Mouse (Mus musculus) cortical plate, adult 2 months (tissue): ENCODE data around the gene Prdm11. TPM values are rescaled to one million over a fixed set of nuclear protein-coding genes. Genes with fewer than 3 reads are reported as not detected.
A peak's percentile ranks its signal among the peaks of the same experiment; 100 is the strongest.

ENCODE experiments used
- H3K27ac ChIP-seq: fragments of 200-500 bp; 2 replicates; pipeline ENCODE4 v1.5.1; 2012; ENCODE audit warnings: low read length, control low read depth, inconsistent platforms; ENCODE audit not compliant: insufficient read depth
- H3K4me1 ChIP-seq: fragments of 200-500 bp; 2 replicates; pipeline ENCODE4 v1.6.1; 2011; ENCODE audit warnings: low read length; ENCODE audit not compliant: control insufficient read depth, insufficient read depth
- H3K4me3 ChIP-seq: fragments of 200-500 bp; 2 replicates; pipeline ENCODE4 v1.5.1; 2011; ENCODE audit warnings: mild to moderate bottlenecking, low read length, control low read depth; ENCODE audit not compliant: insufficient read depth
- CTCF ChIP-seq: fragments of 200-500 bp; IDR thresholded peaks from 2 replicates; pipeline ENCODE4 v1.5.1; 2011; ENCODE audit warnings: mild to moderate bottlenecking, control low read depth, low read length; ENCODE audit not compliant: insufficient read depth; ENCODE audit errors: extremely low read depth
- POLR2A ChIP-seq: fragments of 200-500 bp; IDR thresholded peaks from 2 replicates; pipeline ENCODE4 v1.6.1; 2011; ENCODE audit warnings: mild to moderate bottlenecking, low read length, control low read depth; ENCODE audit not compliant: insufficient read depth; ENCODE audit errors: extremely low read depth
- polyA plus RNA-seq: library from polyadenylated mRNA; depleted of rRNA; stranded (reverse); fragments of >200 nt; gene quantifications from 2 replicates; pipeline ENCODE4 v1.2.3, GENCODE M21; 2012

Prdm11 gene
- polyA plus RNA-seq, 1 experiment, result 7.5 TPM

DNA sequence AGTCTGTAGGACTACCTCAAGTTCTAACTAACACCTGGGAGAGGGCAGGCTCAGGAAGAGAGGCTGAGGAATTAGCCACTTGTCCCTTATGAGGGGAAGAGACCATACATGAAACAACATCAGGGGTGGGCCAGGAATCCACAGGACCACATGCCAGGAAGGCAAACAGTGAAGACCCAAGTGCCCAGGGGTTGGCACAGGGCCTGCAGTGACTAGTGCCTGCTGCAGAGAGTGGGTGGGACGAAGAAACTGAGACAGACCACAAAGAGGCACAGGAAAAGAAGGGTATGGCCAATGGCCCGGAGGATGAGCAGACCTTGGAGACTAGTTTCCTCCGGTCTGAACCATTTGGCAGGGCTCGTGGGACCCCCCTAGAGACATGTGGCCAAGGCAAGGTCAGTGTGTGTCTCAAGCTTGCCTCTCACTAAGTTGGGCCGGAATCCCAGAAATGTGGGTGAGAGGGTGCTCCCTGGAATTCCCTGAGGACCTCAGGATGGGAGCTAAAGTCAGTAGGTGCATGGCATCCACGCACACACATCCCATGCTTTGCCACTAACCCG lies 1.6 kb upstream of the Prdm11 start:
- Histone ChIP-seq H3K4me1 (0 out of 2 replicates have a peak, but pooled peaks cover 1% of the 10 kb centered on the region), H3K27ac (no peak overlapping the region), H3K4me3 (no peak overlapping the region)
- TF ChIP-seq POLR2A, result no peak
- no peak for TF ChIP-seq CTCF

DNA sequence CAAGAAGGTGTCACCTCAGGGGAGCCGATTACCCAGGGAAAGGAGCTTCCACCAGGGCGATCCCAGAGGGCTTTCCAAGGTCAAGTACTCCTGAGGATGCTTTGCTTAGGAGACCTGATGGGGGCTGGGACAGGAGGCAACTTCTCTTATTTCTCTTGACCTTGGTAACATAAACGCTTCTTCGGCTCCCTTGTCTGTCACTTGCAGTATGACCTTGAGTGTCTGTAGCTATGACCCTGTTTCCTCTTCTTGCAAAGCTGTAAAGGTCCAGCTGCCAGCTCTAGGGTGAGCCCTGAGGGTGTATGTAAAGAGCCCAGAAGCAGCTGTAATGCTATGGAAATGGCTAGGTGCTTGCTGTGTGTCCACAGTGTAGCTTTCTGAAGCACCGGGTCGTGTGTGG lies 1.1 kb upstream of the Prdm11 start:
- TF ChIP-seq CTCF (no peak), POLR2A (no peak)
- H3K4me3 ChIP-seq, result no peak overlapping the region
- H3K27ac ChIP-seq, result no peak overlapping the region
- H3K4me1 ChIP-seq, result 0 out of 2 replicates have a peak, but pooled peaks cover 1% of the 10 kb centered on the region

DNA sequence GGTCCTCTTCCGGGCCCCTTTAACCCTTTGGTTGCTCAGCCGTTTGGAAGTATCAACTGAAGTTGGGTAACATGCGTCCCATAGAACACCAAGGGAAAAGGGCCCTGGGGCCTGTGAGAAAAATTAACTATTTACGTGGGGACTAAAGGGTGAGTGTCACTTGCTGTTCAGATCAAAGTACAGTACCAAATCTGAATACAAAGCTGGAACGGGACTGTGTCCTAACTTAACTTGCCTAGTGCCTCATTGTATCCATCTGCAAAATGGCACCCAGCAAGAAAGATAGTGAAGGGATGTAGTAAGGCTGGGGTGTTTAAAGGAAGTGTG lies 505 bp upstream of the Prdm11 start:
- H3K4me1 ChIP-seq, result 0 out of 2 replicates have a peak, but pooled peaks cover 1% of the 10 kb centered on the region
- TF ChIP-seq POLR2A, result no peak
- no peak for TF ChIP-seq CTCF
- no peak overlapping the region for H3K27ac ChIP-seq
- peak overlapping the region; percentile 60 for H3K4me3 ChIP-seq

DNA sequence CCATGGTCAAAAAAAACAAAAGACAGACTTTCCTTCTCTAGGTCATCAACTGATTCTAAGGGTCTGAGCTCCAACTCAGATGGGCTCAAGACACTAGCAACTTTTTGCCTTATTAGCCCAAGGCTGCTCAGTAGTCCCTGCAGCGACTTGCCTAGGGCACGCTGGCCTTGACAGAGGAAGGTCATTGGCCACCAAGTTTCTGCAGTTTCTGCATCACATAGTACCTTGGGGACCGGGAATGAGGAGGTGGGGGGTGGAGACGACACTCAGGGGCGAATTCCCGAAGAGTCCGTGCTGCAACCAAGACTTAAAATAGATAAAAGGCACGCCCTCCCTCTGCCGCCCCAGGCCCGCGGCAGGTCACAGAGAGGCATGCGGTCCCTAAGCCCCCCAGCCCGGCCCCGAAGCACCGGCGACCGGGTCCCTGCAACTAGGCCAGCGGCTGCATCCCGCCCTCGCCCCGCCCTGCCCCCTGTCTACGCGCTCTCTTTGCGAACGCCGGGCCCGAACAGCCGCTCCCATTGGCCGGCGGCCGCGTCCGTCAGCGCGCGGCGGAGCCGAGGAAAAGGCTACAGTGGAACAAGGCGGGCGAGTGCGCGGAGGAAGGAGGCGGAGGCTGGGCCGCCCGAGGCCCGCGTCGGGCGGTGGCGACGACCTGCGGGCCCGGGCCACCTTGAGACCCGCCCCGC lies 694 bp downstream of the Prdm11 start:
- TF ChIP-seq POLR2A, result peak; percentile 69
- TF ChIP-seq CTCF, result no peak
- Histone ChIP-seq H3K27ac (peak overlapping the region; percentile 51; the same call in 1 of the 2 replicates), H3K4me3 (peak overlapping the region; percentile 60), H3K4me1 (0 out of 2 replicates have a peak, but pooled peaks cover 1% of the 10 kb centered on the region)

DNA sequence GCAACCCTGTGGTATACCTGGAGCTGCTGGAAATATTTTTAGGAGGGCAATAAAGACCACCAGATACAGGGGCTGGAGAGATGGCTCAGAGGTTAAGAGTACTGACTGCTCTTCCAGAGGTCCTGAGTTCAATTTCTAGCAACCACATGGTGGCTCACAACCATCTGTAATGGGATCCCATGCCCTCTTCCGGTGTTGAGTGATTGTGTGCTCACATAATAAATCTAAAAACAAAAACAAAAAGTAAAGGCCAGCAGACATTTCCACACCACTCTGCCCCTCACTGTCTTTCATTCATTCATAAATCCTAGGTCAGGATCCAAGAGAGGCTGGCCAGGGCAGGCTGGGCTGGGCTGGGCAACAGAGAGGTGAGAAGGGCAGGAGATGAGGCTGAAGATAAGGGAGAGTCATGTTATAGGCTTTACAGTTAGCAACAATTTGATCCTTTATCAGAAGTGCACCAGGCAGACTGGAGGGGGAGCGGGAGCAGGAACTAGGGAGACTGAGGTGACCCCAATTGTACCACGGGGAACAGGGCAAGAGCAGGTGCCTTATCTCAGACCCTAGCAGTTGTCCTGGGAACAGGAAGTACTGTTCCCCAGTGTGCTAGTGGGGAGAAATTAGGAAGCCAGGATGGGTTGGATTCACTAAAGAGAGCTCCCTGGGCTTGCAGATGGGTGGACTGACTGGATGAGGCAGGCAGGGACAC lies 2.4 kb downstream of the Prdm11 start:
- Histone ChIP-seq H3K27ac (no peak overlapping the region), H3K4me3 (no peak overlapping the region), H3K4me1 (0 out of 2 replicates have a peak, but pooled peaks cover 1% of the 10 kb centered on the region)
- no peak for TF ChIP-seq CTCF
- TF ChIP-seq POLR2A, result no peak

DNA sequence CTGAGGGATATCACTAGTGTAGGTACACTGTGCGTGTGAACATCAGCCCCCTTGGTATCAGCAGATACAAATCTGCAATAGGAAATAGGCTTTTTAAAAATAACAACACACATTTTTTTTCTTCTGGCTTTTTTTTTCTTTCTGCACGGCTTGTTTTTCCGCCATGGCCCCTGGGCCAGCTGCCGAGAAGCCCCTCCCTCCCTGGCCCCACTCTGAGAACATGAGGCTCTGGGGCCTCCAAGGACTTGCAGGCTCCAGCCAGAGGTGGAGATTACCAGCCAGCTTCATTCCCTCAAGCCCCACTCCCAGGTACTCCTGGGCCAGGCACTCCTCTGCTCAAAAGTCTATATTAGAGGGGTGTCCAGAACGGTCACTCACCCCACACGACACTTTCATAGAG lies 4.5 kb downstream of the Prdm11 start:
- Histone ChIP-seq H3K4me3 (no peak overlapping the region), H3K27ac (no peak overlapping the region)
- no peak for TF ChIP-seq CTCF
- TF ChIP-seq POLR2A, result no peak

DNA sequence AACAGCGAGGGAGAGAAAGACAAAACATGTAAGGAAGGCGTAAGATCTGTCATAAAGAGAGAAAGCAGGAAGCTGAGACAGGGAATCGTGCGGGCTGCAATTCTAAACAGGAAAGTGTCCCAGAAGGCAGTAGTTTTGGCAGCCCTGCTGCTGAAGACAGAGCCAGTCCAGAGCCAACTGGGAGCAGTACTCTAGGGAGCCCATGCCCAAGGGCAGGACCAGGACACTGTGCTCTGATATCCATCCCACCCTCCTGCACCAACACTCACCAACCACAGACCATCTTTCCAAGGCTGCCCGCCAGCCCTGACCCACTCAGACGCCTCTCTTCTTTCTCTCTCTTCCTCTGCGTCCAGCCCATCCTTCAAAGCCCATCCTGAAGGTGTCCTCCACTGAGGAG lies 5.1 kb downstream of the Prdm11 start:
- Histone ChIP-seq H3K4me1 (0 out of 2 replicates have a peak, but pooled peaks cover 1% of the 10 kb centered on the region), H3K4me3 (no peak overlapping the region), H3K27ac (no peak overlapping the region)
- TF ChIP-seq POLR2A (no peak), CTCF (no peak)

More for the DNA sequence above, 4.5 kb downstream of the Prdm11 start:
- H3K4me1 ChIP-seq, result 0 out of 2 replicates have a peak, but pooled peaks cover 1% of the 10 kb centered on the region

DNA sequence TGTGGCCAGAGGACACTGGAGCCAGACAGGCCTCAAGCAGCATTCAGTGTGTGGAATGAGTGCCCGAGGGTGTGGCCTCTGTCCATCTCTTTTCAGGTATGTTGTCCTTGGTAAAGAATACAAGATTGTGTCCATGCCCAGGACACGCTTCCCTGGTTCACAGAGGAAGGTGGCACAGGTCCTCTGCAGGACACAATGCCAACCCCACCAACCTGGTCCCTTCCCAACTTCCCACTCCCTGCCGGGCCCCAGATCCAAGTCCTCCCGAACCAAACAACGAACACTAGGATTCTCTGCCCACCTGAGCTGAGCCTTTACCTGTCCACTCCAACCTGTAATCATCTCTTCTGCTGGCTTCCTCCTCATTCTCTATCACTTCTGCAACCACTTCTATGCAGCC lies 6.3 kb downstream of the Prdm11 start:
- TF ChIP-seq POLR2A, result no peak
- no peak for TF ChIP-seq CTCF
- Histone ChIP-seq H3K4me3 (no peak overlapping the region), H3K4me1 (0 out of 2 replicates have a peak, but pooled peaks cover 1% of the 10 kb centered on the region), H3K27ac (no peak overlapping the region)

DNA sequence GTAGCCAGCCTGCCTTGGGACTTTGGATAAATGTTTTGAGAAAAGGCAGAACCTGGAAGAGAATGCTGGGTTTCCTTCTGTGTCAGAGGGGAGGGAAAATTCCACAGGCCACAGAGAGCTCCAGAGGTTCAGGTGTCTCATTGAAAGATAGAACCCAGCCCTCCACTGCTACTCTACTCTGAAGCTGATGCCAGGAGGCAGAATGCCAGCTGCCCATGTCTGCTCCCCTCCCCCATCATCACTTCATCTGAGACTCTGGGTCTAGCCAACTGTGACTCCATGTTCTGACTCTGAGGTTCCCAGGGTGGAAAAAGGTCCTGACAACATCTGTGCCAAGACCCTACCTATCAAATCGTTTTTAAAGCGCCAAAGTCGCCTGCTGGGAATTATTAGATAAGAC lies 6.9 kb downstream of the Prdm11 start:
- no peaks in the 10 kb centered on the region for H3K4me1 ChIP-seq
- H3K4me3 ChIP-seq, result no peak overlapping the region
- no peak overlapping the region for H3K27ac ChIP-seq
- TF ChIP-seq POLR2A (no peak), CTCF (no peak)
